Mouse (Mus musculus) layer of hippocampus, postnatal 36 days (tissue): ENCODE results near the gene Cfap46. TPM values are rescaled to one million over a fixed set of nuclear protein-coding genes. Genes with fewer than 3 reads are reported as not detected.
A peak's percentile ranks its signal among the peaks of the same experiment; 100 is the strongest.
"Not testable (repeated sequence)": the region's sequence is repeated elsewhere in the genome, so short reads cannot be mapped to it uniquely, and the experiment has no call there.

Experiments used
- DNase-seq, 2 experiments: peaks; one replicate each; pipeline ENCODE4 v3.0.0; 2022
- total RNA-seq, 2 experiments: library from RNA; stranded (reverse); gene quantifications; 2 replicates each; pipeline ENCODE4 v1.2.3; 2021

The Cfap46 gene
- total RNA-seq, 2 experiments from 2014 or later: 1.8 to 2.8 TPM

DNA sequence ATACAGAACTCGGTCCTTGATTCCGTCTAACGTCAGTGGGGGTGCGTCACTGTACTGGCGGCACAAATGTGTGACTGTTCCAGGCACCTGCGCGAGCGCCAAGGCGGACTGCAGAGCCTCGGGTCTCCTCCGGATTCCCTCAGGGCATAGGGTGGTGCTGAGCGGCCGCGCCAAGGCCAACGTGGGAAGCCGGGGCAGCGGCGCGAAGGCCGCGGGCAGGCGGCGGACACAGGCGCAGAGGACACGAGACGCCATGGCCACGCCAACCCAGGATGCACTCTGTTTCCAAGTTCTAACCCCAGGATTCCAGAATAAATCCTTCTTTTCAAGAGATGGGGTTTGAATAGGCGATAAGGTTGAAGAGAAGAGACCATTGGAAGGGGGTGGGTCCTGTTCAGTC lies 23.7 kb downstream of the Cfap46 start:
- not testable (repeated sequence) for DNase-seq

DNA sequence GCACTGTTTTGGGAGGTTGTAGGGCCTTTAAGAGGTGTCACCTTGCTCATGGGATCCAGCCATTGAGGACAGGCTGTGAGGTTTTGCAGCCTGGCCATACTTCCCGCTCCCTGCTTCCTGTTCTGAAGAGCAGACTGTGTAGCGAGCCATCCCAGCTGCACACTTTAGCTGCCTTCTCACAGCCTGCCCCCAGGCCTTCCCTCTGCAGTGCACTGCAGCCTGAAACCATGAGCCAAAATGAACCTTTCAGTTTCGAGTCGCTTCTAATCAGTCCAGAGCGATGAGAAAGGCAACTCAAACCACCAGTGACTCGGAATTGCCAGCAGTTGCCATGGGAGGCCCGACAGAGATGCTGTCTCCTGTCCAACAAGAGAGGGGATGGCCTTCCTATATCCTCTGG lies 33.9 kb downstream of the Cfap46 start:
- no peak for DNase-seq

DNA sequence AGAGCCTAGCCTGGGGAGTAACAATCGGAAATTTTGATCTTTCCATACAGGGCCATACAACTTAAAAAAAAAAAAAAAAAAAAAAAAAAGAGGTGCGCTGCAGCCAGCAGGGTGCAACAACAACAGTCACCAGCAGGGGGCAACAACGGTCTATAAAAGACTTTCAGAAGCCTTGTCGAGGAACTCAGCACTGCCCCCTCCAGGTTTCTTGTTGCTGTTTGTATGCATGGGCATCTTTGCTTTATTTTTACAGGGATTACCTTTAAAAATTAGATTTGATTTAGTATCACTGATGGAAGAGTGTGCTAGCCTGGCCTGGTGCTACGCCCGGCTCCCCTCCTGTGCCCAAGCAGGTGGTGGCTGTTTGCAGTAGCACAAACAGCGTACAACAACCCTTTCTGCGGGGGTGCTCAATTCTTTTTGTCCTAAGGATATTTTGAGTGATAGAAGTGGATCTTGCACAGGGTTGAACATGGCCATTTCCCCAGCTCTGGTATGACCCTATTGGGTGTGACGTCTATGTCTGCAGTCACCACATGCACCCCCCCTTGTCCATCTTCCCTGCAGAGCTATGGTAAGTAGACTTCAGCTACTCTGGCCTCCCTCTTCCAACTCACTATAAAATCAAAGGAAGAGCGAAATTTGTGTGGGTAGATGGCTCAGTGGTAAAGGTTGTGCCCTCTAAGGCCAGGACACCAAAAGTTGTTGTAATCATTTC lies 35.4 kb downstream of the Cfap46 start:
- DNase-seq: peak; percentile 81 to 90

DNA sequence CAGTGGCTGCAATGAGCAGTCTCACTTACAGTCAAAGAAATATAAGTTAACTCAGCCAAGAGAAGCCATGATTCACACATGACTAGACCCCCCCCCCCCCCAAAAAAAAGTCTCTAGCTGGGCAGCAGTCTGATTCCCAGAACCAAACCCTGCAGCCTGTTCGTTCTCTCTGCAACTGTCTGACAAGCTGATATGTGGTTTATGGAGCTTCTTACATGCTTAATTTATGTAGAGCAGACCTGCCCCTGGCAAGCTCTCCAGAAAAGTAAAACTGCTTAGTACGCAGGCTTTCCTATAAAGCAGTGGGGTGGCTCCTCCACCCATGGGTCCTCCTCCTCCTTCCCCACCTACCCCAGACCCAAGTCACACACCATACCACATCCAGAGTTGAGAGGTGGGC lies 50.2 kb downstream of the Cfap46 start:
- no peak for DNase-seq

DNA sequence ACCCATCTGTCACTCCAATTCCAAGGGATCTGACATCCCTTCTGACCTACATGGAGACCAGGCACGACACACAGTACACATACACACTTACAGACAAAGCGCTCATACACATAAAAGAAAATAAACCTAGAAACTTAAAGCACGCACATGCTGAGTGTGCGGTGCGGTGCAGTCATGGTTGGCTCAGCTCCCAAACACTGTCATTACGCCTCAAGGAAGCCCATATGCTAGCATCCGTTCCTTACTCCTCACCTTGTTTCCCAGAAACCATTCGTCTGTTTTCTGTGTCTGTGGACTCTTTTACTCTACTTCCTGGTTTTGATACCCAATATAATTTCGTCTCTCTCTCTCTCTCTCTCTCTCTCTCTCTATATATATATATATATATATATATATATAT lies 58.5 kb downstream of the Cfap46 start:
- no peak for DNase-seq

DNA sequence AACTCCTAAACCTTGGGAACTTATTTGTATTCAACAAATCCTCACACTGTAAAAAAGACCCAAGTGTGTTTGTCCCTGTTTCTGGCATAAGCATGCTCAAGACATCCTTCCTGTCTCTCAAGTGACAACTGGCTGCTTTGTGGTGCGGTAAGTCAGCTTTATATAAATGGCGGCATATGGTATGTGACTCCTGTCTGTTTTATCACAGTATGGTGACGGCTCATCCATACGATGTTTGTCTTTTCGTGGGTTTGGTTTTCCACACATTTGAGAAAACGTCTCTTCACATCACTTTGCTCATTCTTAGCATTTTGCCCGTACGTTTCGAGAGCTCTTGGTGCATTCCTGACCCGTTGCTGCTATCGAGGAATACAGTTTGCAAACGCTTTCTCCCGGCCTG lies 61.0 kb downstream of the Cfap46 start:
- no peak for DNase-seq

DNA sequence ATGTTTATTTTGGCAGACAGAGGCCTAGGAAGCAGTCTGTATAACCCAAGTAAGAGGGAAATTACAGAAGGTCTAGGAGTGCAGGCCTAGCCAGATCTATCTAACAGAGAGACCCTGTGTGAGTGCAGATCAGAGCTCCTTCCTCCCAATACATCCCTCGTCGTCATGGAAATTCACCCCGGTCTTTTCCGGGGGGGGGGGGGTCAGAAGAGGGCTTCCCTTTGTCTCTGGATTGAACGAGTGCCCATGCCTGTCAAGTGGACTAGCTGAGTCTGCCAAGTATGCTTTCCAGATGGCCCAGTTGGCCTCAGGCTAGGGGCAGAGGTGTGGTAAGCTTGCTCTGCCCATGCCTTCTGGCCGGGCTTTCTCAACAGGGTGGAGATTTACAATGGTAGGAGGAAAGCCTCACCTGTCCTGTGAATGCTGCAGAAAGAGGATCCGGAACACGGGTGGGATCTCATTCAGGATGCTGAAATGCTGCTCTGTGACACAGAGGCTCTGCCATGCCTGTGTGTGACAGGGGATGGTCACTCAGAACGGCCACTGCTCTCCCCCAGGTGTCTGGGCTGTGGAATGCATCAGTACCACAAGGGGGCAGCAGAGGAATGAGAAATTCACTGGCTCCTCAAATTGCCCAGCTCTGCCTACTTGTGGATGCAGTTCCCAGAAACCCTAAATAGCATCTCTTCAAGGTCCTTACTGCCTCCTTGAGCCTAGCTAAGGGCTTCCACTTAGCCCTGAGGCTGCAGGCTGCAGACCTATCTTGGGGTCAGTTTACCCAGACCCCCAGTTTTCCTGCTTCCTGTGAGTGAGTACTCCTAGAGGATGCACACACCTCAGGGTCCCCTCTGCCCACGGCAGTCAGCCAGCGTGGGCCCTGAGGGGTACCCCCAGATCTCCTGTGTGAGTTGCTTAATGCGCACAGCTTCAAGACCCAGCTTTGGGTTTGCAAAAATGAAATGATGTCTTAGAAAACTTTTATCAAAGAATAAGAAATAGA lies 67.5 kb downstream of the Cfap46 start:
- peak; percentile 54 to 64 for DNase-seq

DNA sequence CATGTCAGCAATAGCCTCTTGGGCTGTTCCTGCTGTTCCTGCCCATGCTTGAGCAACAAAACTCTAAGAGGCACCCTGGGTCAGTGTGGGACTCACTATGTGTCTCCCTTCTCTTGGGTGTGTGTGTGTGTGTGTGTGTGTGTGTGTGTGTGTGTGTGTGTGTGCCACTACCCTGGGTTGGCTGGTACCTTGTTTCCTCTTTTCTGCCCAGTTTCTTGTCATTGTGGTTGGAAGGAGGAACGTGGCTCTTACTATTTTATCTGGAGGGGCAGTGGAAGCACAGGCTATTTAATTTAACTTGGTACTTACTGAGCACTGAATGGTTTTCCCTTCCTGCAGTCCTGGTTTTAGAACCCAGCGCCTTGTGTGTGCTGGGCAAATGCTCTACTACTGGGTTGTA lies 73.3 kb downstream of the Cfap46 start:
- DNase-seq: no peak

DNA sequence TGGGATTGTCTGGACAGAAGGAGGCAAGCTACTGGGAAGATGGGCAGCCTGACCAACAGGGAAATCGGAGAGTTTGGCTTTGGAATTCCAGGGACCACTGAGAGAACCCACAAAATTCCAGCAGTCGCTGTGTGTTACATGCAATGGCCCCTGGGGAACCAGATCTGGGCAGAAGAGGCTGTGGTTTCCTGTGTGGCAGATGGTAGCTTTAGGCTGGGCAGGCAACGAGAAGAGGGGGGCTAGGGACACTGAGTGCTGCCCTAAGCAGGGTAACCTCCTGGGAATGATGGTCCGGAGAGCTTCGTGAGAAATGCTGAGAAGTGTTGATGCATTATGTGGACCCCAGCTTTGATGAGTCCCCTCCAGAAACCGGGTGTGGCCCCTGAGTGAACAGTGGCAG lies 87.8 kb downstream of the Cfap46 start:
- no peak for DNase-seq

DNA sequence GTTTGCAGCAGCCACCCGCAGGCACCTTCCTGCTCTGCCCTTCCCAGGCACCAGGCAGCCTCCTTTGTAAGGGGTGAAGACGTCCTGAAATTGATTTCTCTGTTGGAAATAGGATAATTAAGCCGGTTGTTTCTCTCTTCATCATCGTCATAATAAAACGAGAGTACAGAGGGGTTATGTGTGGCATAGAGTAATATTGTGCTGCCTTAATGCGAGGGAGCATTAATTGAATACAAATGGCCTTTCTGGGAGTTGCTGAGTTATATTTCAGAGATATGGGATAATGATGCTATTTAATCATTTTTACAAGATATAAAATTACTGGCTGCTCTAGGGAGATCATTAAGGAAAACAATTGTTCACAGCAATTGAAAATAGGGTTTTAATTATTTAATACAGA lies 88.3 kb downstream of the Cfap46 start:
- DNase-seq: no peak

DNA sequence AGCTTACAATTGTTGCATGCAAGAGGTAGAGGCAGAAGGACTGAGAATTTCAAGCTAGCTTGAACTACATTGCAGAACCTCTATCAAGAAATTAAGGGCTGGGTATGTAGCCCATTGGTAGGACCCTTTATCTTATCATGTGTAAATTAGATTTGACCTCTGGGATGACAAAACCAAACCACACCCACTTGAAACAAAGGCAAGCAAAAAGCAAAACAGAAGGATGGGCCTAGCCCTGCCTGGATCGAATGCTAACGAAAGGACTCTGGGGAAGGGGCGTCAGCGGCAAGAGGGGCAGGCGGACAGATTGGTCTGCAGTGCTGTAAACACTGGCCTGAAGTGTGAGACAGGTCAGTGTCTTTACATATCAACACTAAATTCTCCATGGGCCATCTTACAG lies 92.3 kb downstream of the Cfap46 start:
- DNase-seq: no peak

DNA sequence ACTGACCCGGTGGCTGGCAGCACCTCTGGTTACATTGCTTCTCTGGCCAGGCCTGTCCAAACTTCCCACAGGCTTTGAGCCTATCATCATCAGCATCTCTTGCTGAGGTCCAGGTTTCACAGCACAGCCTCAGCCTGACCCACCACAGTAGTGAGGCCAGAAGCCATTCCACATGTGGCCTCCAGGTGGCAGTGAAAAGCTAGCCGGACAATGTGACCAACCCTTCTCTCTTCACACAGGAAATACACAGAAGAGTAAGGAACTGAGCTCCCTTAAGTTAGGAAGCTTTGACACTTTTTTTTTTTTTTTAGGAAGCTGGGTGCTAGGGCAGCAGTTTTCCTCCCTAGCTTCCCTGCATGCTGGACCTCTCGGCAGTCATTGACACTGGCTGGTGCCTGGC lies 93.3 kb downstream of the Cfap46 start:
- no peak for DNase-seq

DNA sequence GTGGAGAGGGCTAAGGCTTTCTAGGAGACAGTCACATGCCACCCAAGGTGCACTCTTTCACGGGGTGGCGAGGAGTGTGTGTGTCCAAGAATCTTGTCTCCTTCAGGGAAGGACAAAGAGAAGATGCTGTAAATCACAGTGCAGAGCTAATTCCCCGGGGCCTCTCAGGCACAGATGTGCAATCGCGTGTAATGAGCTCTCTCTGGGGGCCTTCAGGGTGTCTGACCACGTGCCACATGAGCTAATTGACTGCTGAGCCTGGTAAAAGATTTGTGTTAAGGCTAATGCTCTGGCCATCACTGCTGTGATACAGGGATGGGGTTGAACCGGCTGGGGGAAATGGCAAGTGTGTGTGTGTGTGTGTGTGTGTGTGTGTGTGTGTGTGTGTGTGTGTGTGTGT lies 95.7 kb downstream of the Cfap46 start:
- DNase-seq: no peak

DNA sequence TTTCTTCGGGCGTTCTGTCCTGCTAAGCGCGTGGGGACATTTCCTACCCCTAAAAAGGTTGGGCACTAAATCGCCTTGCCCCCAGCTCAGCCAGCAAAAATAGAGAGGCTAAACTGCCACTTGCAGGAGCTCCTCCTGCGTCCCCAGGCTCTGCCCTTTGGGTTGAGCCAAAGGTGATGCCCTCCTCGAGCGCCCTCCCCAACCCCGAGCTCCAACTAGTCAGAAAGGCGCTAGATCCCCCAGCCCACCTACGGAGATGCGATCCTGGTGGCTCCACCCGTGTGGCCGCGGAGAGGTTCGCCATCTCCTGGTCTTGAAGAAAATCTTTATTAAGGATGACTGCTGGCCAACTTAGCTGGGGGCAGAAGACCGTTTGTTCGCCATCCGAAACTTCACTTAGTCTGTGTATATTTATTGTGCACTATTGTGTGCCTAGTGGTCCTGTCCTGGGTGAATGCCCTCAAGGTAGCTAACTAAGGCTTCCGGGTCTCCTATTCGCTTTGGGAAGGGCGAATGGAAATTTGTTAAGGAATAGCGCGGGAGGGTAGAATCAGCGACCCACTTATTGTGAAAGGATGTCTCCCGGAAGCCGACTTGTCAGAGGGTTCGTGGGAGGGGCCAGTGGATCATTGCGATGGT lies 98.3 kb downstream of the Cfap46 start:
- DNase-seq: no peak

DNA sequence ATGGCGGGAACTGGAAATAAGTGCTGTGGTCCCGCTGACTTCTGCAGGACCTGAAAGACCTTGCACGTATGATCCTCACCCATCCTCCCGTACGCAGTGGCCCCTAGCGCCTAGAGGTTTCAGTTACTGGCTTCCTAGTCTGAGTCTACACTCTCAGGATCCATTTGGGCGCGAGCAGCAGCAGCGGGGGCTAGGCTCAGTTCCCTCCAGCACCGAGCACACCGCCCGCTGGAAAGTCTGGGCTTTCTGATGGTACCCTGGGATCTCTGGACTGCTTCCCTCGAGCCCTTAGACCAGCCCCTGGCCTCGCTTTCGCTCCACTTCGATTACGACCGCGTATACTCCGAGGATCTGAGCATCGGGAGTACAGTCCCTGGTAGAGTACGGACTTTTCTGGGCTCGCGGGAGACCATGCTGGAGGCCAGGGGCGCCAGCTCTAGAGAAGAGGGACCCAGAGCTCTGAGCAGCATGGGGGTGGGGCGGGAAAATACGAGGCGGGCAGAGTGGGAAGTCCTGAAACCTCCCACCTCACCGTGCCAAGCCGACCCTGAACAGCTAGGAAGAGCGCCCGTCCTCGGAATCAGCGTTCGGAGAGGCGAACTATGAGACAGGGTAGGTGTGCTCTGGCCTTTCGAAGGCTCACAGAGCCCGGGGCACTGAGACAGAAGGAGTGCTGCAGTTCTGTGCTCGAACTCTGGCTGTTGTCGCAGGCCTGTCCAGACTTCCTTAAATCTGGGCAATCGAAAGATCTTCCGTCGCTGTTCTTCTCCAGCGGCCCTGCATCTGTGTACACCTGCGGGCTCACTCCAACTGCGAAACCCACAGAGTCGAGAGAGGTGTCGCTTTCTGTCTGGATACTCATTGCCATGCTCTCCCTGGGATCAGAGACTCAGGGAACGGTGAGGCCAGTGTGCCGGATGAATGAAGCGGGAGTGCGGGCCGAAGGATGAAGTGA lies 99.1 kb downstream of the Cfap46 start:
- DNase-seq: no peak

DNA sequence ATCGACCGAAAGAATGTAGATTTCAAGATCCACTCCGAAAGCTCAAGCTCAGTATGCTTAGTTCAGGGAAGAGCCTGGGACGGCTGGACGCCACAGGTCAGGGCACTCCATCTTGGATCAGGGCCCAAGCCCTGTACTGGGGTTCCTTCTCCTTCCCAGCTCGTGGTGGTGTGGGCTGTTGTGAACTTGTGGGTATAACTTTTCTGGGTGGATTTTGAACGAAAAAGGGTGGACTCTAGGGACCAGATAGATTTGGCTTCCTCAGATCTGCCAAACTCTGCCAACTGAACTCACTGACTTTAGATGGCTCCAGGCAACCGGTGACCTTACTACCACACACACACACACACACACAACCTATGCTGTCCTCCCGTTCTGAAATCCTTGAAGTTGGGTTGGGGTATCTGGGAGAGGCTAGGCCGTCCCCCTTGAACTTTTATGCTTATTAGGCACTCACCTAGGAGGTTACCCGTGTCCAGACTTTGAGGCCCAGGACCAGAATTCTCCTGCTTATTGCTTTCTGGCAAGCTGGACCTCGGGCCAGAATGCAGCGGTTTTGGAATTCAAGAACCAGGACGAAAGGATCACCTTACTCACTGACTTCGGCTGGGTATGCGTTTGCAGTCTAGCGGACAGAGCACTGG lies 100.4 kb downstream of the Cfap46 start:
- no peak for DNase-seq

DNA sequence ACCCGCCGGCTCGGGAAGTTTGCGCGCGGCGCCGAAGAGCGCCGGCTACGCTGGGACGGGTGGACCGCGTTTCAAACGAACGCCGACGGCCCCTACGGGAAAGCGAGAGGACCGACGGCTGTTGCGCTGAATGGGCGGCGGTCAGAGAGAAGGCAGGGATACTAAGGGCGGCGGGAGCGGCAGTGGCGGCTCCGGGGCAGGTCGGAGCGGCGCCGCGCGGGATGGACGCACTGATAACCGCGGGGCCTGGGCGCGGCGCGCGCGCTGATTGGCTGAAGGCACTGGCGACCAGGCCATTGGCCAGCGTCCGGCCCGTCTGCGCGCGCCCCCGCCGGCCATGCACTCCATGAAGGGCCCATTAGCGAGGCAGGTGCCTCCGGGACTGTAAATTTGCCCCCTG lies 101.0 kb downstream of the Cfap46 start, which contains the start of gene Nkx6-2:
Nkx6-2 (minus strand) TSS at position 203 of the 400 bp plus-strand sequence.
- DNase-seq: peak; percentile 45 to 53

DNA sequence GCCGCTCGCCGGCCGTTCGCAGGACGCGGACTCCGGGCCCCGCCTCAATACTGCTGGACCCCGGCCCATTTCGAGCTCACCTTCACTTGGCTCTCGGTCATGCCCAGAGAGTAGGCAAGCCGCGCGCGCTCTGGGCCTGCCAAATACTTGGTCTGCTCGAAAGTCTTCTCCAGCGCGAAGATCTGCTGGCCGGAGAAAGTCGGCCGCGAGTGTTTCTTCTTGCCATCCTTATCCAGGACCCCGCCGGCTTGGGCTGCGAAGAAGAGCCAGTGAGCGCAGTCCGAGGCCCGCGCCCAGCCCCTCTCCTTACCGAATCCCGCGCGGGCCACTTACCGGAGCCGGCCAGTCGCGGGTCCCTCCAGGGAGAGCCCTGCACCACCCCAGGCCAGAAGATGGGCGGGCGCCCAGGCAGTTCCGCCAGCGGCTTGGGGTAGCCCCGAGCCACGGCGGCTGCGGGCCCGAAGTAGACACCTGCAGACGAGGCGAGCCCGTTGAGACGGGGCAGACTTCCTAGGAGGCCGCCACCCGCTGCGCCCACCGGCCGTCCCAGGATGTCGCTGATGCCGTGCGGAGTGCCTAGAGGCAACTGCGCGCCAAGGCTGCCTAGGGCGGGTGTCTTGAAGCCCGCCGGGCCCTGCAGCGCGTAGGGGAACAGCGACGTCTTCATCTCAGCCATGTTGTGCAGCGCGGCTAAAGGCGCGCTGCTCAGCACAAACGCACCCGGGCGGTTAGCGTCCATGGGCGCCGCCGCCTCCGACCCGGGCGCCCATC lies 101.6 kb downstream of the Cfap46 start:
- no peak for DNase-seq

DNA sequence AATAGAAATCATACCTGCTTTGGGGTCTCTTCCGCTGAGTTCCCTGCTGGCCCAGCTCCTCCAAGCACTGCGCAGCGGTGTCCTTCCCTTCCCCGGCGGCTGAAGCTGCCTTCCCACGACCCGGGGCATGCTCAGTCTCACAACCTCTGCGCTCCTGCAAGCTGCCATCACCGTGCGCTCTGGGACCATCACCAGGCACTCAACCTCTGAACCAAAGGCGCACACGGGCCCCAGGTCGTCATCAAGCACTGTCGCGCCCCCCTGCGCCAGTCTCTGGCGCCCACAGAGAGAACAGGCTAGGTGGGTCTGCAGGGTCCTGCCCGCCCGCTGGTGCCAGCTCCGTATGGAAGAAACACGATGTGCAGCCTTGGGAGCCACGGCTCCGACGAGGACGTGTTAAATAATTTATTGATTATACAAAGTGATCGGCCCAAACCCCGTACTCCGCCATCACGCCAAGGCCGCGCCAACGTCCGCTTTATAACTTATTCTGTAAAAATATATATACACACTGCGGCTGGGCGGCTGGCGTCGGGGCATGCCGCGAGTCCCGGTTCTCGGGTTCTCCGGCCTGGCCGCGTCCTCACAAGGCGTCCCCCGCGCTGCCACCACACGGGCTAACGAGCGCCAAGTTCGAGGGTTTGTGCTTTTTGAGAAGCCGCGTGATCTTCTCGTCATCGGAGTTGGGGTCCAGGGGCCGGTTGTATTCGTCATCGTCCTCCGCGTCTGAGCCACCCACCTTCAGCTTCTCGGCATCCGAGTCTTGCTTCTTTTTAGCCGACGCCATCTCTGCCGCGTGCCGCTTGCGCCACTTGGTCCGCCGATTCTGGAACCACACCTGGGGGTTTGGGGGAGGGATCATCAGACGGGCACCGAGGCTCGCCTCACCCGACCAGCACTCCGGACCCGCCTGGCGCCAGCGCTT lies 102.5 kb downstream of the Cfap46 start:
- no peak for DNase-seq
